Mouse (Mus musculus): ENCODE measurements at regions not wholly inside any gene's neighbourhood (a gene's known extent, or its start where the extent isn't known, plus 50 kb on each side); places are given as distances from the start of the nearest gene placed in this dataset.

DNA sequence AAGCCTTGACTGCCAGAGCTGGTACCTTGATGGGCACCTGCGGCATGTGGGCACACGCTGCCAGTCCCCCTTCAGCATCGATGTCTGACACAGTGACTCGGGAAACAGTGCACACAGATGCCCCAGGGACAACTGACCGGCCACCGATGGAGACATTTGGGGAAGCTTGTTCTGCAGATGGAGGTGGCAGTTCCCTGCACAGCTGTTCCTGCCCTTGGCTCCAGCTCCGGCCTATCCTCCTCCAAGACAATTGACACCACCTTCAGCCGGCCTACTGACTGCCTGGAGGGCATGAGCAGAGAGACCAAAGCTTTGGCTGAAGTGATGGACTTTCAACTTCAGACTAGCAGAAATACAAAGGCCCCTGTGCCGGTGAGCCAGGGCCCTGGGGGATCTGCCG is 100.7 kb upstream of the Sulf2 start:
- DNase-seq (ENCODE audit: low read depth, low spot score) = no peak
- no peaks in the 10 kb centered on the region; the same call in 1 of the 2 replicates for H3K36me3 ChIP-seq (ENCODE audit: control insufficient read depth, insufficient read depth, low read length, poor library complexity, severe bottlenecking)
- H3K9me3 ChIP-seq (ENCODE audit: control insufficient read depth, insufficient read depth, low read depth, low read length) = no peaks in the 10 kb centered on the region
- TF ChIP-seq MAFK (IDR thresholded peaks at IDR 0.05; ENCODE audit: insufficient read depth, low read depth, low read length) (no peak), ZC3H11A (IDR thresholded peaks at IDR 0.05; ENCODE audit: borderline replicate concordance, low read depth, low read length) (no peak), CHD2 (IDR thresholded peaks at IDR 0.05; ENCODE audit: low read depth, low read length) (no peak), ZNF384 (IDR thresholded peaks at IDR 0.05; ENCODE audit: low read depth, low read length) (no peak), HCFC1 (IDR thresholded peaks at IDR 0.05; ENCODE audit: borderline replicate concordance, insufficient read depth, low read length) (no peak)
- peaks cover 6 to 31% of the 10 kb centered on the region in 2 experiments; a peak in 3 of 4 replicates for H3K4me1 ChIP-seq (ENCODE audit: control insufficient read depth in 2 of 2, insufficient read depth in 2 of 2, low read length in 2 of 2, poor library complexity in 1 of 2)
- in situ Hi-C loops (cut with MboI; ENCODE audit: low sequenced_read_pairs in 2 of 2, unreplicated experiment in 2 of 2) = no loop called here
- H3K9ac ChIP-seq (ENCODE audit: insufficient read depth, low read depth, low read length, poor library complexity, severe bottlenecking) = no peak overlapping the region
- no peak overlapping the region for H3K27ac ChIP-seq (ENCODE audit: insufficient read depth, low read depth, low read length, poor library complexity, severe bottlenecking)
- no peak overlapping the region for H3K4me3 ChIP-seq (ENCODE audit: insufficient read depth in 1 of 2, low read depth in 1 of 2, low read length in 2 of 2, poor library complexity in 1 of 2, severe bottlenecking in 1 of 2)

DNA sequence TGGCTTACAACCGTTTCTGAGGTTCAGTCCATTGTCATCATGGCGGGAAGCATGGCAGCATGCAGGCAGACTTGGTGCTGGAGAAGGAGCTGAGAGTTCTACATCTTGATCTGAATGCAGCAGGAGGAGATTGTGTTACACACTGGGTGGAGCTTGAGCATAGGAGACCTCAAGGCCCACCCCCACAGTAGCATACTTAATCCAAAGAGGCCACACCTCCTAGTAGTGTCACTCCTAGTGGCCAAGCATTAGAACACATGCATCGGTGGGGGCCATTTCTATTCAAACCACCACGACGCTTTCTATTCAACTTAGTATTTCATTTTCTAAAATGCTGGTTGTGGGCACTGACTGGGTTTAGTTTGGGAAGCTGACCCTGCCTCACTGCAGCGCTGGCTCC is 99.1 kb upstream of the Sulf2 start:
- TF ChIP-seq HCFC1 (IDR thresholded peaks at IDR 0.05; ENCODE audit: borderline replicate concordance, insufficient read depth, low read length) (no peak), CHD2 (IDR thresholded peaks at IDR 0.05; ENCODE audit: low read depth, low read length) (no peak), ZNF384 (IDR thresholded peaks at IDR 0.05; ENCODE audit: low read depth, low read length) (no peak), MAFK (IDR thresholded peaks at IDR 0.05; ENCODE audit: insufficient read depth, low read depth, low read length) (no peak), ZC3H11A (IDR thresholded peaks at IDR 0.05; ENCODE audit: borderline replicate concordance, low read depth, low read length) (no peak)
- H3K27ac ChIP-seq (ENCODE audit: insufficient read depth, low read depth, low read length, poor library complexity, severe bottlenecking) = no peak overlapping the region
- no peak overlapping the region for H3K9ac ChIP-seq (ENCODE audit: insufficient read depth, low read depth, low read length, poor library complexity, severe bottlenecking)
- peak; percentile 54 for DNase-seq (ENCODE audit: low read depth, low spot score)
- H3K4me1 ChIP-seq (ENCODE audit: control insufficient read depth in 2 of 2, insufficient read depth in 2 of 2, low read length in 2 of 2, poor library complexity in 1 of 2) = peaks cover 6 to 34% of the 10 kb centered on the region in 2 experiments
- H3K4me3 ChIP-seq (ENCODE audit: insufficient read depth in 1 of 2, low read depth in 1 of 2, low read length in 2 of 2, poor library complexity in 1 of 2, severe bottlenecking in 1 of 2) = peak overlapping the region; percentile 52 to 67
- H3K9me3 ChIP-seq (ENCODE audit: control insufficient read depth, insufficient read depth, low read depth, low read length) = no peaks in the 10 kb centered on the region
- H3K36me3 ChIP-seq (ENCODE audit: control insufficient read depth, insufficient read depth, low read length, poor library complexity, severe bottlenecking) = no peaks in the 10 kb centered on the region; the same call in 1 of the 2 replicates
- in situ Hi-C loops (cut with MboI; ENCODE audit: low sequenced_read_pairs in 2 of 2, unreplicated experiment in 2 of 2) = no loop called here

DNA sequence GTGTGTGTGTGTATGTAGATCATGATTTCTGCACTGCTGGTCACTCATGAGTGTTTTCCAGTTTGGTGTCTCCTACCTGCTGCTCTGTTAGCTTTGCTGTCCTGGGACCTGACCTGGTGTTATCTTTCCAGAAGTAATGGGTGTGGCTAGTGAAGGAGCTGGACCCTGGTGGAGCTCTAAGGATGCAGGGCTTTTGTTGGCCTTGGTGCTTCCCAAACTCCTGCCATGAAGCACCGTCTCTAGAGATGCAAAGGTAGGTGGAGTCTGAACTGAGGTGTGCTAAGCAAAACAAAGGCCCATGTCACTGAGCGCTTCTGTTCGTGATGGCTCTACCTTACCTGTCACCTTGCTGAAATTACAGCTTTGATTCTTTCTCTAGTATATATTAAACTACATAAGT is 96.6 kb upstream of the Sulf2 start:
- in situ Hi-C loops (cut with MboI; ENCODE audit: low sequenced_read_pairs in 2 of 2, unreplicated experiment in 2 of 2) = no loop called here
- peak overlapping the region; percentile 16; the same call in 1 of the 2 replicates for H3K27ac ChIP-seq (ENCODE audit: insufficient read depth, low read depth, low read length, poor library complexity, severe bottlenecking)

DNA sequence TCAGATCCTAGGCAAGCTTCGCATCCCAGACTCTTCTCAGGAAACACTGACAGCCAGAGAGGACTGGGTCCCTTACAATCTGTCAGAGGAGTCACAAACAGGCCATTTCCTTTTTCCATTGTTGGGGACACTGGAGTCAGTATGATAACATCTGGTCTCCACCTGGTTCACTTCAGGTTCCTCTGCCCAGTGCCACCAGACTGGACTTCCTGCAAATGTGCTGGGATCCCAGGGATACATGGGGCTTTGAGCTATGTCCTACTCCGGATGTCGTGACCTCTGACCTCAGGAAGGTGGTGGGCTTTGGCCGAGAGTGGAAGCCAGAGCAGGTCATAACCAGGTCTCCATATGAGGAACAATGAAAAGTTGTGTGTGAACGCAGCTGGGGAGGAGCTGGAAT is 96.0 kb upstream of the Sulf2 start:
- DNase-seq (ENCODE audit: low read depth, low spot score) = no peak
- H3K36me3 ChIP-seq (ENCODE audit: control insufficient read depth, insufficient read depth, low read length, poor library complexity, severe bottlenecking) = no peaks in the 10 kb centered on the region; the same call in 1 of the 2 replicates
- H3K9me3 ChIP-seq (ENCODE audit: control insufficient read depth, insufficient read depth, low read depth, low read length) = no peaks in the 10 kb centered on the region
- no peak overlapping the region for H3K27ac ChIP-seq (ENCODE audit: insufficient read depth, low read depth, low read length, poor library complexity, severe bottlenecking)
- H3K4me1 ChIP-seq (ENCODE audit: control insufficient read depth in 2 of 2, insufficient read depth in 2 of 2, low read length in 2 of 2, poor library complexity in 1 of 2) = peaks cover 6 to 32% of the 10 kb centered on the region in 2 experiments
- H3K9ac ChIP-seq (ENCODE audit: insufficient read depth, low read depth, low read length, poor library complexity, severe bottlenecking) = no peak overlapping the region
- in situ Hi-C loops (cut with MboI; ENCODE audit: low sequenced_read_pairs in 2 of 2, unreplicated experiment in 2 of 2) = no loop called here
- no peak overlapping the region for H3K4me3 ChIP-seq (ENCODE audit: insufficient read depth in 1 of 2, low read depth in 1 of 2, low read length in 2 of 2, poor library complexity in 1 of 2, severe bottlenecking in 1 of 2)
- TF ChIP-seq MAFK (IDR thresholded peaks at IDR 0.05; ENCODE audit: insufficient read depth, low read depth, low read length) (no peak), ZC3H11A (IDR thresholded peaks at IDR 0.05; ENCODE audit: borderline replicate concordance, low read depth, low read length) (no peak)

More for the DNA sequence above, 96.6 kb upstream of the Sulf2 start:
- no peaks in the 10 kb centered on the region for H3K9me3 ChIP-seq (ENCODE audit: control insufficient read depth, insufficient read depth, low read depth, low read length)
- no peaks in the 10 kb centered on the region; the same call in 1 of the 2 replicates for H3K36me3 ChIP-seq (ENCODE audit: control insufficient read depth, insufficient read depth, low read length, poor library complexity, severe bottlenecking)
- no peak overlapping the region for H3K9ac ChIP-seq (ENCODE audit: insufficient read depth, low read depth, low read length, poor library complexity, severe bottlenecking)
- no peak for DNase-seq (ENCODE audit: low read depth, low spot score)
- H3K4me1 ChIP-seq (ENCODE audit: control insufficient read depth in 2 of 2, insufficient read depth in 2 of 2, low read length in 2 of 2, poor library complexity in 1 of 2) = peaks cover 6 to 26% of the 10 kb centered on the region in 2 experiments
- no peak overlapping the region for H3K4me3 ChIP-seq (ENCODE audit: insufficient read depth in 1 of 2, low read depth in 1 of 2, low read length in 2 of 2, poor library complexity in 1 of 2, severe bottlenecking in 1 of 2)
- no peak for TF ChIP-seq HCFC1 (IDR thresholded peaks at IDR 0.05; ENCODE audit: borderline replicate concordance, insufficient read depth, low read length)
- TF ChIP-seq ZNF384 (IDR thresholded peaks at IDR 0.05; ENCODE audit: low read depth, low read length) = no peak
- TF ChIP-seq ZC3H11A (IDR thresholded peaks at IDR 0.05; ENCODE audit: borderline replicate concordance, low read depth, low read length) = no peak
- no peak for TF ChIP-seq CHD2 (IDR thresholded peaks at IDR 0.05; ENCODE audit: low read depth, low read length)
- TF ChIP-seq MAFK (IDR thresholded peaks at IDR 0.05; ENCODE audit: insufficient read depth, low read depth, low read length) = no peak

- no peak for DNase-seq (ENCODE audit: low read depth, low spot score)
- TF ChIP-seq ZNF384 (IDR thresholded peaks at IDR 0.05; ENCODE audit: low read depth, low read length) (no peak), MAFK (IDR thresholded peaks at IDR 0.05; ENCODE audit: insufficient read depth, low read depth, low read length) (no peak), ZC3H11A (IDR thresholded peaks at IDR 0.05; ENCODE audit: borderline replicate concordance, low read depth, low read length) (no peak), HCFC1 (IDR thresholded peaks at IDR 0.05; ENCODE audit: borderline replicate concordance, insufficient read depth, low read length) (no peak), CHD2 (IDR thresholded peaks at IDR 0.05; ENCODE audit: low read depth, low read length) (no peak)
- H3K27ac ChIP-seq (ENCODE audit: insufficient read depth, low read depth, low read length, poor library complexity, severe bottlenecking) = no peak overlapping the region
- H3K36me3 ChIP-seq (ENCODE audit: control insufficient read depth, insufficient read depth, low read length, poor library complexity, severe bottlenecking) = no peaks in the 10 kb centered on the region; the same call in 1 of the 2 replicates
- peaks cover 6 to 37% of the 10 kb centered on the region in 2 experiments for H3K4me1 ChIP-seq (ENCODE audit: control insufficient read depth in 2 of 2, insufficient read depth in 2 of 2, low read length in 2 of 2, poor library complexity in 1 of 2)
- no peak overlapping the region for H3K4me3 ChIP-seq (ENCODE audit: insufficient read depth in 1 of 2, low read depth in 1 of 2, low read length in 2 of 2, poor library complexity in 1 of 2, severe bottlenecking in 1 of 2)
- no peak overlapping the region for H3K9ac ChIP-seq (ENCODE audit: insufficient read depth, low read depth, low read length, poor library complexity, severe bottlenecking)
- in situ Hi-C loops (cut with MboI; ENCODE audit: low sequenced_read_pairs in 2 of 2, unreplicated experiment in 2 of 2) = no loop called here
- H3K9me3 ChIP-seq (ENCODE audit: control insufficient read depth, insufficient read depth, low read depth, low read length) = no peaks in the 10 kb centered on the region
These were observed 95.1 kb upstream of the Sulf2 start for GRCm38 (mm10) chr2:166250571-166250970.
